Mouse (Mus musculus): ENCODE results near the gene Npy2r. TPM values are rescaled to one million over a fixed set of nuclear protein-coding genes. Genes with fewer than 3 reads are reported as not detected.

Gene Npy2r
- polyA plus RNA-seq, 1 experiment from 2014 or later = 2.0 TPM

Other genes starting within 250 kb of the Npy2r start
- gene Map9, start 190.0 kb downstream of the Npy2r start, polyA plus RNA-seq (2014; fragmentation: Nextera tagmentation; extraction: Ambion mirVana) = 50.5 and 73.6 TPM in 2 replicates